In genomic region chr12:73868568-73868967, GRCm38 (mm10) we compare ENCODE assay signal across 19 mouse cellular contexts. TPM values are rescaled to one million over a fixed set of nuclear protein-coding genes. Genes with fewer than 3 reads are reported as not detected.
DNase-seq lines count a peak whose midpoint lies in the region; ATAC-seq and TF ChIP-seq lines count a peak whose summit lies in the region.
"Had no signal": no experiment of that assay in that cellular context is flagged by ENCODE, and none has a peak within 500 bp of the region (broad histone marks: within the 10 kb centered on the region; RNA-seq: fewer than 3 reads in every experiment).

No protein-coding gene starts in this region.

- TF ChIP-seq POLR2A in kidney, adult 2 months (IDR thresholded peaks at IDR 0.05; ENCODE audit: low read depth, low read length) = no peak

- H3K9ac ChIP-seq in kidney, embryonic 16.5 days (replicated peaks; ENCODE audit: low read length) = no peak overlapping the region
- no peak overlapping the region for H3K9ac ChIP-seq in liver, postnatal 0 days (replicated peaks)
- H3K9ac ChIP-seq: liver, embryonic 13.5 days had no signal

- no peaks in the 10 kb centered on the region for H3K27me3 ChIP-seq in kidney, adult 2 months (replicated peaks; ENCODE audit: control insufficient read depth, insufficient read depth, low read length)
- H3K27me3 ChIP-seq in kidney, embryonic 16.5 days (ENCODE audit: insufficient read depth, low read length) = no peaks in the 10 kb centered on the region
- H3K27me3 ChIP-seq in liver, postnatal 0 days (ENCODE audit: insufficient read depth, low read length) = no peaks in the 10 kb centered on the region
- H3K27me3 ChIP-seq: liver, embryonic 13.5 days had no signal

- H3K9me3 ChIP-seq in kidney, embryonic 16.5 days (ENCODE audit: low read length) = no peaks in the 10 kb centered on the region
- no peaks in the 10 kb centered on the region for H3K9me3 ChIP-seq in liver, postnatal 0 days (ENCODE audit: low read length)
- H3K9me3 ChIP-seq: heart, embryonic 10.5 days; limb, embryonic 10.5 days; liver, embryonic 13.5 days had no signal

- 66% methylated on average over 3 of the region's 3 CpGs for WGBS in kidney, adult 2 months
- 69% methylated on average over 3 of the region's 3 CpGs for WGBS in kidney, embryonic 16.5 days
- WGBS in liver, postnatal 0 days (ENCODE audit: insufficient replicate concordance) = 65% methylated on average over 3 of the region's 3 CpGs

- TF ChIP-seq EP300 in liver, postnatal 0 days (IDR thresholded peaks at IDR 0.05; ENCODE audit: low read depth) = no peak

- no peak overlapping the region for H3K4me2 ChIP-seq in kidney, embryonic 16.5 days (replicated peaks; ENCODE audit: low read depth, low read length)
- peak overlapping the region; percentile 41; the same call in 1 of the 2 replicates for H3K4me2 ChIP-seq in liver, postnatal 0 days (ENCODE audit: low read depth, low read length)
- H3K4me2 ChIP-seq: liver, embryonic 13.5 days had no signal

- no peak for TF ChIP-seq CTCF in kidney, adult 2 months (conservative IDR thresholded peaks at IDR 0.05; ENCODE audit: insufficient read depth, insufficient read length, low read depth, low read length)
- TF ChIP-seq CTCF in liver, postnatal 0 days (IDR thresholded peaks at IDR 0.05; ENCODE audit: low read depth) = no peak

- no peaks in the 10 kb centered on the region for H3K36me3 ChIP-seq in kidney, adult 2 months (ENCODE audit: control insufficient read depth, insufficient read depth, low read length)
- no peaks in the 10 kb centered on the region for H3K36me3 ChIP-seq in kidney, embryonic 16.5 days (ENCODE audit: insufficient read depth, low read length)
- no peaks in the 10 kb centered on the region for H3K36me3 ChIP-seq in liver, postnatal 0 days (replicated peaks; ENCODE audit: insufficient read depth, low read length)
- H3K36me3 ChIP-seq: heart, embryonic 10.5 days; limb, embryonic 10.5 days; liver, embryonic 13.5 days had no signal

- no peaks in the 10 kb centered on the region for H3K4me1 ChIP-seq in kidney, adult 2 months (ENCODE audit: control insufficient read depth, insufficient read depth, low read length)
- no peaks in the 10 kb centered on the region for H3K4me1 ChIP-seq in kidney, embryonic 16.5 days (ENCODE audit: insufficient read depth, low read length)
- no peaks in the 10 kb centered on the region for H3K4me1 ChIP-seq in liver, postnatal 0 days (ENCODE audit: insufficient read depth)
- H3K4me1 ChIP-seq: limb, embryonic 10.5 days had no signal

- no peak overlapping the region for H3K4me3 ChIP-seq in kidney, adult 2 months (ENCODE audit: insufficient read depth, low read depth, low read length)
- no peak overlapping the region for H3K4me3 ChIP-seq in kidney, embryonic 16.5 days (ENCODE audit: low read length)
- no peak overlapping the region for H3K4me3 ChIP-seq in liver, postnatal 0 days (ENCODE audit: low read depth, low read length)
- H3K4me3 ChIP-seq: heart, embryonic 10.5 days; left cerebral cortex, adult 2 months; limb, embryonic 10.5 days; liver, embryonic 13.5 days had no signal

- ATAC-seq in kidney, embryonic 16.5 days (ENCODE audit: low FRiP score, low TSS enrichment) = no peak
- ATAC-seq in liver, postnatal 0 days = peak; percentile 53; the same call in 1 of the 2 replicates
- ATAC-seq: forebrain, embryonic 16.5 days had no signal

- H3K27ac ChIP-seq in kidney, adult 2 months (ENCODE audit: insufficient read depth, low read depth, low read length) = no peak overlapping the region
- no peak overlapping the region for H3K27ac ChIP-seq in kidney, embryonic 16.5 days (ENCODE audit: low read length)
- peak overlapping the region; percentile 82 for H3K27ac ChIP-seq in liver, postnatal 0 days (ENCODE audit: low read depth)
- H3K27ac ChIP-seq: heart, embryonic 10.5 days; left cerebral cortex, adult 2 months; limb, embryonic 10.5 days; liver, embryonic 13.5 days had no signal

- DNase-seq in kidney, adult 2 months = peak; percentile 44
- DNase-seq in liver, postnatal 0 days = no peak
- DNase-seq in liver = no peak
- peak; percentile 67 for DNase-seq in adipocyte (ENCODE audit: low spot score)
- DNase-seq in adrenal gland, postnatal 36 days = peak; percentile 30 to 59
- DNase-seq in cerebellum, adult 9-10 months = no peak
- DNase-seq in embryo, embryonic 10 days (ENCODE audit: low spot score) = no peak
- DNase-seq: B cell, adult 2 months; cerebellum, adult 2 months; gastrocnemius, postnatal 25 days; layer of hippocampus, adult 9-11 months; liver, embryonic 13.5 days; retina, postnatal 1 day; right cerebral cortex, postnatal 4 days had no signal

RNA-seq across cellular contexts. Expression of gene Hif1a, which starts 32.6 kb away (rescaled TPM):
- 18.6 and 20.6 TPM in 2 replicates for polyA plus RNA-seq in kidney, adult 2 months (2012; rRNA removed)
- polyA plus RNA-seq in kidney, embryonic 16.5 days (2015; fragmentation: Nextera tagmentation; extraction: Ambion mirVana) = 70.5 and 73.6 TPM in 2 replicates
- 13.4 and 13.9 TPM in 2 replicates for polyA plus RNA-seq in liver, postnatal 0 days (2015; fragmentation: Nextera tagmentation; extraction: Ambion mirVana)
- 10 to 100 TPM; 66.5 to 69.1 TPM for total RNA-seq in adrenal gland, postnatal 36 days (2021)

Comparison
In these comparisons a context has a peak if more than half of its experiments do, and no peak if none do; other contexts are left out.
1. DNase-seq: peak in kidney, adult 2 months (single experiment), adipocyte (single experiment) and adrenal gland, postnatal 36 days (2 of 2); none in liver, postnatal 0 days (single experiment), liver (single experiment), cerebellum, adult 9-10 months (single experiment) and embryo, embryonic 10 days (single experiment).